Mouse (Mus musculus): Measurements from ENCODE around the gene Rcn2. TPM values are rescaled to one million over a fixed set of nuclear protein-coding genes. Genes with fewer than 3 reads are reported as not detected.

Rcn2 gene
- polyA plus RNA-seq, 1 experiment from 2014 or later, result 394 TPM

DNA sequence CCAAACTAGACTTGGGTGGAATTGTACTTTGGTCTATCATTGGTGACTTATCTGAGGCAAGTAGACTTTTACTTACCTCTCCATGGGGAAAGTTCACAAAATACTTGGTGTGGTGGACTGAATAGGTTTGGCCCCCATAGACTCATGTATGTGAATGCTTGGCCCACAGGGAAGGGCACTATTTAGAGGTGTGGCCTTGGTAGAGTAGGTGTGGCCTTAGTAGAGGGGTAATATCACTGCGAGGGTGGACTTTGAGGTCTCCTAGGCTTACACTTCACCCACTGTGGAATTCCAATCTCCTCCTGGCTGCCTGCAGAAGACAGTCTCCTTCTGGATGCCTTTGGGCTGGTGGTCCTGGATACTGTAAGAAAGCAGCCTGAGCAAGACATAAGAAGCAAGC is 27.0 kb downstream of the Rcn2 start:
- WGBS, result 90% methylated on average over 1 of the region's 1 CpGs
- H3K36me3 ChIP-seq, result peaks cover 71% of the 10 kb centered on the region
- H3K9ac ChIP-seq (replicated peaks), result no peak overlapping the region
- H3K9me3 ChIP-seq, result no peaks in the 10 kb centered on the region
- H3K27ac ChIP-seq (replicated peaks), result no peak overlapping the region
- no peaks in the 10 kb centered on the region for H3K27me3 ChIP-seq
- ATAC-seq (ENCODE audit: low FRiP score, low read depth), result no peak
- H3K4me2 ChIP-seq (replicated peaks), result no peak overlapping the region
- H3K4me3 ChIP-seq, result no peak overlapping the region
- no peaks in the 10 kb centered on the region for H3K4me1 ChIP-seq

DNA sequence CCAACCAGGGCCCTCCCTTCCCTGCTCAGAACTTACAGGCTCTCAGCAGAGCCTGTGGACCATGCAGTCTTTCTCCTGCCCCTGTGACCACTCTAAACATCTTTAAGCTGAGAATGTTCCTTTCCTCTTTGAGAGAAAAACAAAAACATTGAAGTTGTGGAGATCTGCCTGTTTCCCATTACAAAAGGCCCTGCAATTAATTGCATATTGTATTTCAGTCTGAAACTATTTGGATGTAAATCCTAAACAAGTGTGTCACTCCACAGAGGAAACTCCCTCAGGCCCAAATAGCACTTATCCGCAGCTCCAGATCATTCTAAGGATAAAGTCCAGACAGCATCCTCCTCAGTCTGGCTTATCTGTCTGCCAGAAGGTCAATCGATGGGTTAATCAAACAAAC is 31.2 kb downstream of the Rcn2 start:
- no peak overlapping the region for H3K4me3 ChIP-seq
- no peak overlapping the region for H3K4me2 ChIP-seq (replicated peaks)
- no peaks in the 10 kb centered on the region; the same call in 1 of the 2 replicates for H3K4me1 ChIP-seq
- peaks cover 51% of the 10 kb centered on the region for H3K36me3 ChIP-seq
- 85% methylated on average over 2 of the region's 2 CpGs for WGBS
- no peak overlapping the region for H3K9ac ChIP-seq (replicated peaks)
- no peaks in the 10 kb centered on the region for H3K9me3 ChIP-seq
- no peaks in the 10 kb centered on the region for H3K27me3 ChIP-seq
- no peak for ATAC-seq (ENCODE audit: low FRiP score, low read depth)
- no peak overlapping the region for H3K27ac ChIP-seq (replicated peaks)

DNA sequence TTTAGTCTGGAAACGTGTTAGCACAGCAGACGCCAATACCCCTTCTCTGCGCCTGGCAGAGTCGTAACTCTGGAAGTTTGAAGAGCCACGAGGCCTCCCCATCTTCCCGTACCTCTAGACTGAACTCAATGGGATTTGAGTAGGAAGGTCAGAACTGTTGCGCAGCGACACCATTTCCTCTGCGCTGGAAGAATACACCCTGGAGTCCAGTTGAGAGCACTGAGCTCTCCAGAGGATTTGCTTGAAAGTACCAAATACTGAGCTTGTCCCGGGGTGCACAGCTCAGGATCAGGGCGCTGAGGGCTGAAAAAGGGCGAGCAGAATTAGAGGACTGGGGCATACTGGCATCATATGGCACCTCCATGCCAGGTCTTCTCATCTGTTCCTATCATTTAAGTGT is 33.2 kb downstream of the Rcn2 start:
- Histone ChIP-seq H3K36me3 (peaks cover 51% of the 10 kb centered on the region), H3K4me1 (no peaks in the 10 kb centered on the region; the same call in 1 of the 2 replicates)
- ATAC-seq (ENCODE audit: low FRiP score, low read depth), result no peak

DNA sequence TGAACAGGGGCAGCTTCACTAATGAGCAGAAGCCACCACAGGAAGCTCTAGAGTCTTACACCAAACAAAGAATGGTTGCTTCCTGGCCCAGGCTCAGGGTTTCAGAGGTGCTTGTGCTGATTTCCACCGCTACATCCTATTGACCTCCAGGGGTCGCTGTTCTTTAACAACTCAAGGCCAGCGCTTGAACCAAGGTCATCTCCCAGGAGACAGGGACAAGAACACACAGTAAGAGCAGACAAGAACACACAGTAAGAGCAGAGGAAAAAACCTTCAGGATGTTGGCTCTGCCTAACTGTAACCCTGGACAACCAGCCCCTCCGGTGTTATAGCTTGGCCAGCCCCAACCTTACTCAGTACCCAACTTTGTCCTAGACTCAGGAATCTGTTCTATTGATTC is 33.6 kb downstream of the Rcn2 start:
- no peak for ATAC-seq (ENCODE audit: low FRiP score, low read depth)
- H3K36me3 ChIP-seq, result peaks cover 49% of the 10 kb centered on the region
- no peaks in the 10 kb centered on the region; the same call in 1 of the 2 replicates for H3K4me1 ChIP-seq
- 8% methylated on average over 4 of the region's 4 CpGs for whole genome bisulfite sequencing
- no peak overlapping the region for H3K27ac ChIP-seq (replicated peaks)
- H3K4me2 ChIP-seq (replicated peaks), result no peak overlapping the region
- no peak overlapping the region for H3K4me3 ChIP-seq
- no peaks in the 10 kb centered on the region for H3K9me3 ChIP-seq
- H3K27me3 ChIP-seq, result no peaks in the 10 kb centered on the region
- H3K9ac ChIP-seq (replicated peaks), result no peak overlapping the region

More for the DNA sequence above, 33.2 kb downstream of the Rcn2 start:
- Histone ChIP-seq H3K27me3 (no peaks in the 10 kb centered on the region), H3K4me3 (no peak overlapping the region), H3K27ac (replicated peaks) (no peak overlapping the region), H3K4me2 (replicated peaks) (no peak overlapping the region), H3K9me3 (no peaks in the 10 kb centered on the region), H3K9ac (replicated peaks) (no peak overlapping the region)
- 75% methylated on average over 12 of the region's 12 CpGs for WGBS

DNA sequence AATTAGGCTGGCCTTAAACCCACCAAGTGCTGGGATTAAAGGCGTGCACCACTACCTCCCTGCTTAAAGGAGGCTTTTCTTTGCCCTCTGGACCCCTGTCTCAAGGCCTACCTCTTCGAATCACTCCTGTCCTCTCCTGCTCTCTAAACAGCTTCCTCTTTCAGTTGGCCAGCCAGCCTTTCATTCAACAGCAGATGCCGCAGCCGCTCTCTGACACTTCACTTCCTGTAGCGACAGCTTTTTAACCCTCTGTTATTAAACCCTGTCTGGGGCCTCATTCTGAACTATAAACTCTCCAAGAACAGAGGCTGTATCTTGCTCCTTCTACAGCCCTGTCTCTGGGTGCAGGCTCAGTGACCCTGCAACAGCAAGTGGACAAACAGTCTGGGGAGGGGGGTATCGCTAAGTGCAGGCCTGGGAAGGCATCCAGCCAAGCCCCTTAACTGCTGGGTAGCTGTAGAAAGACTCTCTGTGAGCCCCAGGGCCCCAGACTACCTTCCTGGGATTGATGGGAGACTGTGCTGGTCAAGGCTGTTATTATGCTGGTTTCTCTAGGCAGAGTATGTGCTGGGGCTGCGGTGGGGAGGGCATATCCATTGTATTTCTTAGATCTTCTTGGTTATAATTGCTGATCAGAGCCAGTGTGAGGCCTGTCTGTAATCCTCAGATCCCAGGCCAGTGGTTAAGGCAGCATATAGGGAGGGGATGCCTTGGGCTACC is 34.4 kb downstream of the Rcn2 start:
- no peak overlapping the region for H3K4me2 ChIP-seq (replicated peaks)
- no peaks in the 10 kb centered on the region for H3K9me3 ChIP-seq
- H3K4me1 ChIP-seq, result no peaks in the 10 kb centered on the region; the same call in 1 of the 2 replicates
- no peak overlapping the region for H3K9ac ChIP-seq (replicated peaks)
- no peak for ATAC-seq (ENCODE audit: low FRiP score, low read depth)
- no peaks in the 10 kb centered on the region for H3K27me3 ChIP-seq
- no peak overlapping the region for H3K4me3 ChIP-seq
- no peak overlapping the region for H3K27ac ChIP-seq (replicated peaks)
- H3K36me3 ChIP-seq, result peaks cover 44% of the 10 kb centered on the region
- 60% methylated on average over 7 of the region's 7 CpGs for WGBS

DNA sequence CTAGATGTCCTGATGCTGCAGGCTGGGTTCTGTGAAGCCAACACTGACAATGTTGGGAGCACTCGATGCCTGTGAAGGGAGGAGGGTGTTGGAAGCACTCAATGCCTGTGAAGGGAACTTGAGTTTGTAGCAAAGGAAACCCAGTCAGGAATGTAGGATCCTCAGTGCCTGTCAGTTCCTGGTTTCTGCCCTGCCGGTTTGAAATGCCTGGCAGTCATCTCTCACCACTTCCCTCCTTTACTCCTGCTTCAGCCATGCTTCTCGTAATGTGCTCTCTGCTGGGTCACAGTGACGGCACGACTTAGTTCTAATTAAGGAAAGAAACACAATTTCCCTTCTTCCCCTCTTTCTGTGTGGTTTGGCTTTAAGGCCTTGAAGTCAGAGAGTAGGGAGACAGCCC is 37.9 kb downstream of the Rcn2 start:
- 86% methylated on average over 5 of the region's 5 CpGs for WGBS
- H3K27ac ChIP-seq (replicated peaks), result no peak overlapping the region
- no peaks in the 10 kb centered on the region for H3K27me3 ChIP-seq
- no peak overlapping the region for H3K4me3 ChIP-seq
- no peak overlapping the region for H3K9ac ChIP-seq (replicated peaks)
- peaks cover 30% of the 10 kb centered on the region for H3K36me3 ChIP-seq
- no peak for ATAC-seq (ENCODE audit: low FRiP score, low read depth)
- H3K4me2 ChIP-seq (replicated peaks), result no peak overlapping the region
- H3K4me1 ChIP-seq, result no peaks in the 10 kb centered on the region; the same call in 1 of the 2 replicates
- no peaks in the 10 kb centered on the region for H3K9me3 ChIP-seq

DNA sequence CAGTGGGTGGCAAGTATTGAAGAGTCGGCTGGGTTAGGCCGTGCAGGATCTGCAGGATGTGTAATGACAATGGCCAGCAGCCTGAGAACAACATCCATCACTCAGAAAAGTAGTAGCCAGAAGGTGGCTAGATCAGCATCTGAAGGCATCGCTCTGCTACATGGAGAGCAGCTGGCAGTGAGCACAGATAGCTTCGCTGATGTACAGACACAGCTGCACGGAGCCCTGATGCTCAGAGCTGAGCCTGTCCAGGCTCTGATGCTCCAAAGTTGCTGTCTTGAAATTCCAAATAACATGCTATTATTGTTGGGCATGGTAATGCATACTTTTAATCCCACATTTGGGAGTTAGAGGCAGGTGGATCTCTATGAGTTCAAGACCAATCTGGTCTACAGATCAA is 44.9 kb downstream of the Rcn2 start:
- H3K4me1 ChIP-seq, result peaks cover 10% of the 10 kb centered on the region
- no peak overlapping the region for H3K9ac ChIP-seq (replicated peaks)
- H3K27me3 ChIP-seq, result no peaks in the 10 kb centered on the region
- ATAC-seq (ENCODE audit: low FRiP score, low read depth), result no peak
- no peak overlapping the region for H3K27ac ChIP-seq (replicated peaks)
- no peak overlapping the region for H3K4me2 ChIP-seq (replicated peaks)
- no peak overlapping the region for H3K4me3 ChIP-seq
- WGBS, result 89% methylated on average over 5 of the region's 5 CpGs
- no peaks in the 10 kb centered on the region for H3K9me3 ChIP-seq
- 0 out of 2 replicates have a peak, but pooled peaks cover 4% of the 10 kb centered on the region for H3K36me3 ChIP-seq

DNA sequence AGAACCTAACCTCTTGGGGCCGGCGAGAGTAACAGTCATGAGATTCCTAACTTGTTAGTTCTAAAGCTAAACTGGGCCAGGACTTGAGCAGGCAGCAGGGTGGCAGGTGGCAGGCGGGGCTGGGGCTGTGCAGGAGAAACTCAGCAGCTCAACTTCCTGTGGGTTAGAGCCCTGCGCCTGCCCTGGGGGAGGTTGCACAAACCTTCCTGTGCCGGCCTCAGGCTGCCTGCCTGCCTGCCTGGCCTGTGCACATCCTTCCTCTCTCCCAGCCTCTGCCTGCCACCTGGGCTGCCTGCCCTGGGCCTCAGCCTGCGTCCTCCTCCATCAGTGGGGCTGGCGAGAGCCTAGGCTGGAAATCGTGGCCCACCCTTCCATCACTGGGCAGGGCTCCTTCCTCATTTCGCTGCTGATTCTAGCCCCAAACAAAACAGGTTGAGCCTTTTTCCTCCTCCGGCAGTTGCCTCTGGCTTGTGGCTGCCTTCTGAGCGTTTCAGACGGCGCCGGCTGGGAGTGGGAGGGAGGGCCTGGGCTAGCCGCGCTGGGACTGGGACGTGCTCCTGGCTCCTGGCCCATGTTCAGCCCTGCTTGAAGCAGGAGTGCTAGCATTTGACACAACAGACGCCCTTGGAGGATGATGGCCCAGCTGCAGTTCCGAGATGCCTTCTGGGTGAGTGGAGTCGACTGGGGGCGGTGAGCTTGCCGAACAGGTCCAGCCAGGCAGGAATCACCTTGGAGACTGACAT is 48.3 kb downstream of the Rcn2 start, which contains the start of gene Pstpip1:
Pstpip1 (plus strand) TSS at position 185 of the 743 bp plus-strand sequence.
- Histone ChIP-seq H3K36me3 (no peaks in the 10 kb centered on the region), H3K9ac (replicated peaks) (no peak within 1 kb of the TSS), H3K27me3 (no peaks in the 10 kb centered on the region), H3K4me2 (replicated peaks) (no peak within 1 kb of the TSS), H3K27ac (replicated peaks) (peak within 1 kb of the TSS; percentile 58), H3K4me1 (peaks cover 10% of the 10 kb centered on the region), H3K9me3 (no peaks in the 10 kb centered on the region), H3K4me3 (no peak within 1 kb of the TSS)
- peak; percentile 56; the same call in 1 of the 2 replicates for ATAC-seq (ENCODE audit: low FRiP score, low read depth)
- 39% methylated on average over 22 of the region's 22 CpGs for WGBS

DNA sequence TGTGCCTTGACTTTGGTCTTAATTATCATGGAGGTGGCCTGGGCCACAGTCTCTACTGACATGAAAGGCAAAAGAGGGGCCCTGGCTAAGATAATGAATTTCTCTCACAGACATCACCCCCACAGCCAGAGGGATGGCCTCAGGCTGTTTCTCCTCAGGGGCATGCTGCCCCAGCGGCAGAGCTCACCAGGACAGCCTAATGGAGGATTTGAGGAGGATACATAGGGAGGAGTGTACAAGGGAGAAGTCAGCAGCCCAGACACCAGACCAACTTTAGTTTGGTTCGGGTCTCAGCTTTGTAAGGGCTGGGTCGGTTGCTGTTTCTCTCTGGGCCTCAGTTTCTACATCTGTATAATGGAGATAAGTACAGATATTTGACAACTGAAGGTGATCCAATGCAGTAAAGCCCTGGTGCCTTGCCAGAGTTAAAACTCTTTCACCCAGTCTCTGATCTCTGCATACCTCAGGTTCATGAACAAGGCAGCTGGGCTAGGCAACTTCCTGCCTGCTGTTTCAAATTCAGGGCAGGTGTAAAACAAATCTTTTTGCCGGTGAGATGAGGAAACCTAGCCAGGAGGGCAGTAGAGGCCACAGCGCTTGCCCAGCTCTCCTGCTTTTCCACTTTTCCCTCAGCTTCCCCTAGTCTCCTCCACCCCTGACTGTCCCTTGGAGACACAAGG is 49.0 kb downstream of the Rcn2 start:
- Histone ChIP-seq H3K9me3 (no peaks in the 10 kb centered on the region), H3K4me1 (peaks cover 10% of the 10 kb centered on the region), H3K27ac (replicated peaks) (0 out of 2 replicates have a peak overlapping the region, but pooled peaks have one; percentile 58), H3K36me3 (no peaks in the 10 kb centered on the region), H3K4me2 (replicated peaks) (no peak overlapping the region), H3K4me3 (no peak overlapping the region), H3K27me3 (no peaks in the 10 kb centered on the region), H3K9ac (replicated peaks) (no peak overlapping the region)
- 0 out of 2 replicates have a peak, but pooled peaks have one; percentile 6 for ATAC-seq (ENCODE audit: low FRiP score, low read depth)
- WGBS, result 80% methylated on average over 5 of the region's 5 CpGs

DNA sequence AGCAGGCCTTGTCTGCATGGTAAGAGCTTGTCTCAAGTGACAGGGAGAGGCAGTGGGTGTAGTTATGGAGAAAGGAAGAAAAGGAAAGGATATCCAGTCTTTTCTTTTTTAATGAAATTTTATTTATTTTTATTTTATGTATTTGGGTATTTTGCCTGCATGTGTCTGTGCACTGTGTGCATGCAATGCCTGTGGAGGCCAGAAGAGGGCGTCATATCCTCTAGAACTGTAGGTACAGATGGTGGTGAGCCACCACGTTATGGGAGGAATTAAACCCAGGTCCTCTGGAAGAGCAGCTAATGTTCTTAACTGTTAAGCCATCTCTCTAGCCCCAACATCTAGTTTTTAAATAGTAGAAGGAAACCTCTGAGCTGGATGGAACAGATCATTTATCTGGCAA is 50.5 kb downstream of the Rcn2 start:
- Histone ChIP-seq H3K27me3 (no peaks in the 10 kb centered on the region), H3K4me3 (no peak overlapping the region), H3K27ac (replicated peaks) (no peak overlapping the region), H3K4me2 (replicated peaks) (no peak overlapping the region), H3K4me1 (peaks cover 10% of the 10 kb centered on the region), H3K36me3 (no peaks in the 10 kb centered on the region), H3K9ac (replicated peaks) (no peak overlapping the region), H3K9me3 (no peaks in the 10 kb centered on the region)
- WGBS, result 58% methylated on average over 2 of the region's 2 CpGs
- ATAC-seq (ENCODE audit: low FRiP score, low read depth), result no peak

DNA sequence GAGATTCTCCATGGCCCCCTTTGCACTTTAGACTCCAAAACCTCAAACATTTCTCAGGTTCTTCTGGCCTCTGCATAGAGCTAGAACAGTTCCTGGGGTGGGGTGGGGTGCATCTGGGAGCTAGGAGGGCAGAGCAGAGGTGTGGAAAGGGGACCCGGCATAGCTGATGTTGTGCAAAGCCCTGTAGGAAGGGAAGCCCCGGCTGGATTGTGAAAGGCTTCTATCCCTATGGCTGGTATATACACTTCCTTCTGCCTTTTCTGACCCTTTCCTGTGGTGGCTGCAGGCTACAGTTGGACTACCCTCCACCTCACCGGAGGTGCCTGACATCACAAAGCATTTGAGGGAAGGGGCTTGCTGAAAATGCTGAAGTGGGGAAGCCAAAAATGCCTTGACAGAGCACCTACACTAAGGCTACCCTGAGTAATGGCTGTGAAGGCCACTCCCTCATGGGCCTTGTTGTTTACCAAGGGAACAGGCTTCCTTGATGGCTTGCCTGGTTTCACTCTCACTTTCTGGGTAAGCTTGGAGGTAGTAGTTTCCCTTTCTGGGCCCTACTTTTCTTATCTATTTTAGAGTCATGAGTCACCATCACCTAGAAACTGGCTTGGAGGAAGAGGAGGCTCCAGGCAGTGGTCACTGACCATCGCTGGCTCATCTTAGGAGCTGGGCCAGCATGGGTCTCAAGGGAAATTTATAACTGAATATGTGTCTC is 56.1 kb downstream of the Rcn2 start:
- H3K27me3 ChIP-seq, result no peaks in the 10 kb centered on the region; the same call in 1 of the 2 replicates
- no peak overlapping the region for H3K9ac ChIP-seq (replicated peaks)
- H3K4me3 ChIP-seq, result no peak overlapping the region
- no peak overlapping the region for H3K27ac ChIP-seq (replicated peaks)
- ATAC-seq (ENCODE audit: low FRiP score, low read depth), result no peak
- no peak overlapping the region for H3K4me2 ChIP-seq (replicated peaks)
- no peaks in the 10 kb centered on the region for H3K9me3 ChIP-seq
- WGBS, result 93% methylated on average over 4 of the region's 4 CpGs
- H3K36me3 ChIP-seq, result no peaks in the 10 kb centered on the region
- no peaks in the 10 kb centered on the region for H3K4me1 ChIP-seq

Measured in midbrain, embryonic 12.5 days (tissue).